Mouse (Mus musculus) ES-Bruce4 (cell line): ENCODE results near the gene Gm39653. TPM values are rescaled to one million over a fixed set of nuclear protein-coding genes. Genes with fewer than 3 reads are reported as not detected.

Source experiments
- H3K27ac ChIP-seq: 2 replicates; pipeline ENCODE4 v1.5.1; 2012; ENCODE audit warnings: low read length, inconsistent platforms; ENCODE audit not compliant: insufficient read depth
- H3K27me3 ChIP-seq: 2 replicates; pipeline ENCODE4 v1.6.1; 2012; ENCODE audit warnings: mild to moderate bottlenecking, low read length, inconsistent platforms; ENCODE audit not compliant: control insufficient read depth, poor library complexity, insufficient read depth, severe bottlenecking
- H3K36me3 ChIP-seq: 2 replicates; pipeline ENCODE4 v1.6.1; 2012; ENCODE audit warnings: inconsistent platforms, mild to moderate bottlenecking, low read length, moderate library complexity; ENCODE audit not compliant: control insufficient read depth, poor library complexity, insufficient read depth, severe bottlenecking
- H3K4me1 ChIP-seq: one replicate; pipeline ENCODE4 v1.8.1; 2011; ENCODE audit warnings: low read length; ENCODE audit not compliant: control insufficient read depth, insufficient read depth
- H3K4me3 ChIP-seq: 2 replicates; pipeline ENCODE4 v1.5.1; 2011; ENCODE audit warnings: low read depth, mild to moderate bottlenecking, low read length
- H3K9ac ChIP-seq: 2 replicates; pipeline ENCODE4 v1.6.1; 2012; ENCODE audit warnings: low read depth, mild to moderate bottlenecking, inconsistent platforms; ENCODE audit not compliant: poor library complexity, severe bottlenecking
- H3K9me3 ChIP-seq: replicated peaks from 2 replicates; pipeline ENCODE4 v1.6.1; 2012; ENCODE audit warnings: mild to moderate bottlenecking, low read length, inconsistent platforms; ENCODE audit not compliant: control insufficient read depth, poor library complexity, insufficient read depth, severe bottlenecking
- CTCF ChIP-seq: IDR thresholded peaks from one replicate; pipeline ENCODE4 v1.8.1; 2011; ENCODE audit warnings: low read depth, low read length
- EP300 ChIP-seq: IDR thresholded peaks from 2 replicates; pipeline ENCODE4 v1.6.1; 2011; ENCODE audit warnings: low read depth, low read length; ENCODE audit not compliant: insufficient read depth
- POLR2A ChIP-seq: IDR thresholded peaks from one replicate; pipeline ENCODE4 v1.8.1; 2011; ENCODE audit warnings: low read length; ENCODE audit not compliant: insufficient read depth
- polyA plus RNA-seq: library from polyadenylated mRNA; stranded (reverse); fragments of >200 nt; gene quantifications from 2 replicates; pipeline ENCODE4 v1.2.4, GENCODE M21; 2011; ENCODE audit warnings: low read depth; ENCODE audit not compliant: missing spikeins, insufficient read depth, insufficient read length

Gene Gm39653
- polyA plus RNA-seq, 1 experiment: not detected

GRCm38 (mm10) chr1:63667201-63667948 is 51.6 kb downstream of the Gm39653 start:
- Histone ChIP-seq H3K4me1 (no peaks in the 10 kb centered on the region), H3K4me3 (no peak overlapping the region), H3K27me3 (peaks cover 1% of the 10 kb centered on the region; the same call in 1 of the 2 replicates), H3K36me3 (no peaks in the 10 kb centered on the region), H3K27ac (no peak overlapping the region), H3K9ac (no peak overlapping the region), H3K9me3 (no peaks in the 10 kb centered on the region)
- no peak for TF ChIP-seq POLR2A
- TF ChIP-seq CTCF: no peak
- TF ChIP-seq EP300: no peak

- Histone ChIP-seq H3K36me3 (no peaks in the 10 kb centered on the region), H3K9ac (no peak overlapping the region), H3K4me3 (no peak overlapping the region), H3K27ac (no peak overlapping the region), H3K27me3 (no peaks in the 10 kb centered on the region; the same call in 1 of the 2 replicates), H3K4me1 (no peaks in the 10 kb centered on the region), H3K9me3 (no peaks in the 10 kb centered on the region)
- no peak for TF ChIP-seq POLR2A
- TF ChIP-seq EP300: no peak
- no peak for TF ChIP-seq CTCF
Measured at GRCm38 (mm10) chr1:63667949-63668851, 52.4 kb downstream of the Gm39653 start.

GRCm38 (mm10) chr1:63668852-63669160 is 53.0 kb downstream of the Gm39653 start:
- Histone ChIP-seq H3K36me3 (no peaks in the 10 kb centered on the region), H3K9me3 (no peaks in the 10 kb centered on the region), H3K27ac (no peak overlapping the region), H3K4me3 (no peak overlapping the region), H3K27me3 (no peaks in the 10 kb centered on the region; the same call in 1 of the 2 replicates), H3K9ac (no peak overlapping the region), H3K4me1 (no peaks in the 10 kb centered on the region)
- no peak for TF ChIP-seq POLR2A
- TF ChIP-seq CTCF: no peak
- no peak for TF ChIP-seq EP300

Other genes starting within 250 kb of the Gm39653 start
- 24.8 and 26.1 TPM in 2 replicates for gene Adam23, start 170.1 kb upstream of the Gm39653 start, polyA plus RNA-seq
- gene Dytn, start 71.0 kb downstream of the Gm39653 start, polyA plus RNA-seq: not detected in 2 replicates
- 0.38 TPM in 1 of 2 replicates, not detected in the other for gene Mdh1b, start 114.3 kb downstream of the Gm39653 start, polyA plus RNA-seq
- gene Fastkd2, start 114.6 kb downstream of the Gm39653 start, polyA plus RNA-seq: 40.9 and 42.0 TPM in 2 replicates
- gene 4933402D24Rik, start 153.3 kb downstream of the Gm39653 start, polyA plus RNA-seq: not detected in 2 replicates